Mouse (Mus musculus) macrophage (primary cell): Measurements from ENCODE around the gene Tlx2. TPM values are rescaled to one million over a fixed set of nuclear protein-coding genes. Genes with fewer than 3 reads are reported as not detected.
A peak's percentile ranks its signal among the peaks of the same experiment; 100 is the strongest.

Source experiments
- H3K27ac ChIP-seq: fragments of 350-480 bp; formaldehyde crosslinking; 2 replicates; pipeline ENCODE4 v1.9.0; 2021
- H3K36me3 ChIP-seq: fragments of 350-480 bp; formaldehyde crosslinking; 2 replicates; pipeline ENCODE4 v1.9.0; 2021; ENCODE audit errors: inconsistent target
- H3K4me3 ChIP-seq: fragments of 350-480 bp; formaldehyde crosslinking; 2 replicates; pipeline ENCODE4 v1.9.0; 2021; ENCODE audit errors: inconsistent target
- H3K79me2 ChIP-seq: fragments of 350-480 bp; formaldehyde crosslinking; 2 replicates; pipeline ENCODE4 v1.9.0; 2021; ENCODE audit errors: inconsistent target
- WGBS: methylation state at CpG from one replicate; pipeline ENCODE4 v1.1.7; 2026; ENCODE audit warnings: inconsistent platforms; ENCODE audit not compliant: missing documents; 5-methylcytosine and 5-hydroxymethylcytosine counted together
- polyA plus RNA-seq: library from polyadenylated mRNA; stranded (reverse); fragments of 250-400 nt; gene quantifications from 3 replicates; pipeline ENCODE4 v1.2.4, GENCODE M21; 2018; ENCODE audit warnings: inconsistent platforms

The Tlx2 gene
- polyA plus RNA-seq, 1 experiment from 2014 or later, result not detected

DNA sequence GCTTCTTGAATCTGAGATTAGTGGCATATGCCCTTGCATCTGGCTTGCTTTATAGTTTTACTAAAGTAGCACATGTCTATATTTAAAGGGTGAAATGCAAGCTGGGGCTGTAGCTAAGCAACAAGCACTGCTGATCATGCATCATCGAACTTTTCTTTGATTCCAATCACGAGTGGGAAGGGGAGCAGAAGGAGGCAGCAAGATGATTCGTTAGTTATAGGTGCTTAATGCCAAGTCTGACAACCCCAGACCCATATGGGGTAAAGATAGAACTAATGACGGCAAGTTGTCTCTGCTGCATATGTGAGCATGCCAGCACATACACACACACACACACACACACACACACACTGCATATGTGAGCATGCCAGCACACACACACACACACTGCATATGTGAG, 34.1 kb upstream of the Tlx2 start:
- H3K79me2 ChIP-seq, result peaks cover 14% of the 10 kb centered on the region
- WGBS, result 93% methylated on average over 3 of the region's 4 CpGs
- no peak overlapping the region for H3K27ac ChIP-seq
- peaks cover 18% of the 10 kb centered on the region; the same call in 1 of the 2 replicates for H3K36me3 ChIP-seq
- H3K4me3 ChIP-seq, result no peak overlapping the region

DNA sequence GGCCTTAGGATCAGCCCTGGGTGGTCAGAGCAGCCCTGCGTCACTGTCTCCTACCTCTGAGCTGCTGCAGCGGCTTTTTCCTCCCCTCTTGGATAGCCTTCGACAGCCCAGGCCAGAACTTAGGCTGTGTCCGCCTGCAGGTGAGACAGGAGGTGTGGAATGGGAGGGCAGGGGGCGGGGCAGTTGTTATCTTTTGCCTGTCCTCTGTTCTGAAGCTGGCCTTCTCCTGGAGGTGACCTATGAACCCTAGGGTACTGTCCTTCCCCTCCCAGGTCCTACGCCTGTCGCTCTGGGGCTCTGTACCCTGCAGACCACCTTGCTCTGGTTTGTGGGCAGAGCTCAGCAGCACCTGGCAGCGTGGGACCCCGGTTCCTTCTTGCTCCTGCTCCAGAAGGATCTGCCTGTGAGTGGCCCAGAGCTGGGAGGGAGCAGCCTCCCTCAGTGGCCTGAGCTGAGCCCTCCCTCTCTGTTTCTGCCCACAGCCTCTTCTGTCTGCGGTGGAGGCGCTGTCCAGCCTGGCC, 33.1 kb upstream of the Tlx2 start:
- no peak overlapping the region for H3K4me3 ChIP-seq
- peaks cover 18% of the 10 kb centered on the region; the same call in 1 of the 2 replicates for H3K36me3 ChIP-seq
- peaks cover 13% of the 10 kb centered on the region for H3K79me2 ChIP-seq
- H3K27ac ChIP-seq, result no peak overlapping the region
- WGBS, result 87% methylated on average over 11 of the region's 11 CpGs

DNA sequence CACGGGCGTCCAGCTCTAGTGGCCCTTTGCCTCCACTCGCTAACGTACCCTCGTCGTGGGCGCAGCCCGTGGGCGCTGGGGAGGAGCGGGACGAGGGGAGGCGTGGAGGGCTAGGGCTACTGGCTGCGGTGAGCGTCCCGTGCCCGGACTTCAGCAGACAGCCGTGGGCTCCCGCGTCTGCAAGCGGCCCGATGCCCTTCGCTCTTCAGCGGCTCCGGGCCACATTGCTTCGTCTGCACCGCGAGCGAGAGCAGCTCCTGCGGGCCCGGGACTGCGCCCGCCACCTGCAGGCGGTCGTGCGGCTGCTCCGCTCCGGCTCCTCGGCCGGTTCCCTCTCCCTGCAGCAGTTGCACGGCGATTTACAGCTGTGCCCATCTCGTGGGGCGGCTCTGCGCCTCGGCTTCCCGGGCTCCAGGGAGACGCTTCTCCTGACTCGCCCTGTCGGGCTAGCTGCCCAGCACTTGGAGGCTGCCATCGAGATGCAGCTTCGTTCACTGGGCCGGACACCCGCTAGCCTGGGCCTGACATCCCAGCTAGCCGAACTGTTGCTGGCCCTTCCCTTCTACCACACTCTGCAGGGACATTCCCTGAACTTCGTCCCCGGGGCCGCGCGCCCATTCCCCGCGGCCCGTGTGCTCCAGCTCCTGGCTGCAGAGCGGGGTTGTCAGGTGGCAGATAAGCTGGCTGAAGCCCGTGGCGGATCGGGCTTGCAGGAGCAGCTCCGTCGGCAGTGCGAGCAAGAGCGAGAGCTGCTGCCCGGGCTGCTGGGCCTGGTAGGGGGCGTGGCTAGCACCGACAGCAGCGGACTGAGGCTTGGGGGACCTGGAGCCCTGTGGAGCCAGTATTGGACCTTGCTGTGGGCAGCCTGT, 31.8 kb upstream of the Tlx2 start:
- 1% methylated on average over 57 of the region's 74 CpGs for WGBS
- Histone ChIP-seq H3K4me3 (peak overlapping the region; percentile 39), H3K27ac (peak overlapping the region; percentile 37; the same call in 1 of the 2 replicates), H3K36me3 (peaks cover 15% of the 10 kb centered on the region; the same call in 1 of the 2 replicates), H3K79me2 (peaks cover 13% of the 10 kb centered on the region)

DNA sequence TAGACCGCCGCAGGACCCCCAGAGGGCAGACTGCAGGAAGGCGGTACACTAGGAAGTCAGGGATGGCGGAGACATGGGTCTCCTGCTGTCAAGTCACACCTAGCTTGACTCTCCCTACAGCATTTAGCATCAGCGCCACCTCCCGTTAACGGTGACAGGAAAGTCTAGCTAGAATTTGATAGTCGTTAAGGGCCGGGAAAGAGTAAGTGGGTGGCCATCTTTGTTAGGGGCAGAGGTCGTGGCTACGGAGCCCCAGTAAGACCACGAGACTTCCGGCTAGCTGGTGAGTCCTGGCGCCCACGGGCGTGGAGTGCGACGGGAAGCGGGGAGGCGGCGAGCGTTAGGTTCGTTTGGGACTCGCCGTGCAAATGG, 31.2 kb upstream of the Tlx2 start, which contains the start of the genes Ccdc142 and Gm42688:
TSS of gene Ccdc142 (plus strand) at position 286 of the 372 bp plus-strand sequence.
TSS of gene Gm42688 (plus strand) at position 302 of the 372 bp plus-strand sequence.
- peak within 1 kb of the TSS; percentile 37 for H3K27ac ChIP-seq
- H3K36me3 ChIP-seq, result peaks cover 15% of the 10 kb centered on the region; the same call in 1 of the 2 replicates
- under 1% methylated on average over 25 of the region's 25 CpGs for WGBS
- H3K79me2 ChIP-seq, result peaks cover 13% of the 10 kb centered on the region
- peak within 1 kb of the TSS; percentile 39 for H3K4me3 ChIP-seq

DNA sequence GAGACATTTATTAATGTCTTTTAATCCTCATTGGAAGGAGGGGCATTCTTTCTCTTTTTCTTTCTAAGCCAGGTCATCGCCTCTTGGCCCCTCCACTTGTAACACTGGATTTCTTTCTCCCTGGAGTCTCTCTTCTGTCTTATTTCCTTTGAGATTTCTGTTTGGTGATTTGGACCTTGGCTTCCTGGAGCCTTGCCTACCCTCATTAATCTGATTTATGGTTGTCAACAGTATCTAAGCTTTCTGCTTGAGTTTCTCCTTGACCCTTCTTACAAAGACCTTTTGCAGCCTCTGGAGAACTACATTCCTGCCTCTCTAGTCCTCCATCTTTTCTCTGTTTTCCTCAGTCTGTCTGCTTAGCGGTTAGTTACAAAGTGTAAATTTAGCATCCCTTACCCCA, 28.3 kb upstream of the Tlx2 start:
- H3K79me2 ChIP-seq, result peaks cover 11% of the 10 kb centered on the region
- H3K4me3 ChIP-seq, result no peak overlapping the region
- H3K27ac ChIP-seq, result no peak overlapping the region
- no peaks in the 10 kb centered on the region for H3K36me3 ChIP-seq
- WGBS, result 92% methylated on average over 2 of the region's 2 CpGs

DNA sequence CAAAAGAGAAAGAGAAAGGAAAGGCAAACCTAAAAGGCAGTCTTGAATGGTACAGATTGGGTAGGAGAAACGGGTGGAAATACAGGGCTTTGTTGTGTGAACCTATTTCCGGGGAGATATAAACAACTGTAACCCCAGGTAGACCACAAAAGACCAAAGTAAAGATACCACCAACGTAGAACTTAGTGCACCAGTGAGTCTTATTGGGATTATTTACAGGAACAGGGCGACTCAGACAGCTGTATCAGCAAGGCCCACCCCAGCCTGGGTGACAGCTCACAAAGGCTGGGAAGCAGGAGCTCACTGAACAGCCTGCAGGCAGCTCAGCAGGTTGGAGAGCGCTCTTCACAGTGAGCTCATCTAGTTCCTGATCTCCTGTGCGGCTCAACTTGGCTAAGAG, 25.9 kb upstream of the Tlx2 start:
- no peaks in the 10 kb centered on the region for H3K36me3 ChIP-seq
- 81% methylated on average over 6 of the region's 6 CpGs for WGBS
- no peak overlapping the region for H3K4me3 ChIP-seq
- H3K27ac ChIP-seq, result no peak overlapping the region
- no peaks in the 10 kb centered on the region for H3K79me2 ChIP-seq

DNA sequence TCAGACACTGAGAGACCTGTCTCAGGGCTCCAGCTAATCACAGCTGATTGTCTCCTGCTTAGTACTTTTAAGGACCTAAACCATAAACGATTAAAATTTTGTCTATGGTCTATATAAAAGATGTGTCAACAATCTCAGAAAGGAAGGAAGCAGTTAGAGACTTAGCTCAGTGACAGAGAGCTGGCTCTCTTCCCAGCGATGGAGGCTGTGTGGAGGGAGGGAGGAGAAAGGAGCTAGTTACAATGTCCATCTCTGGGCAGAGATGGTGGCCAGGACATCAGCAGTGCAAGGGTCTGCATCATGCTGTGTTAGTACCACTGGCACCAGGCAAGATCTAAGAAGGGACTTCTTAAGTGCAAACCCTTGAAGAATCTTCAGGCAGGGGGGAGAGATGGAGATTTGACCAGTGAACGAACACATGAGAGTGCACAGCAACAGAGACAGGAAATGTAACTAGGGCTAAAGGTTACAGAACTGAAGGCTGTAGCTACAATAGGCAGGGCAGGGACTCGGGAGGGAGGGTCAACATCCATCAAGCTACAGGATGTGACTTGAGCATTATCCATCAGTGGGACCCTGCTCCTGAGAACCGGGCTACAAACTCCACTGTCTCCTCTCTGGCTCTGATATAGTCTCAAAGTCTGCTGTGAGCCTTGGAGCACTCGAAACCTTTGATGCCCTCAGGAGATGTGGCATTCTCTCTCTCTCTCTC, 22.5 kb upstream of the Tlx2 start:
- H3K4me3 ChIP-seq, result no peak overlapping the region
- no peak overlapping the region for H3K27ac ChIP-seq
- H3K79me2 ChIP-seq, result no peaks in the 10 kb centered on the region
- WGBS, result 17% methylated on average over 6 of the region's 6 CpGs
- H3K36me3 ChIP-seq, result no peaks in the 10 kb centered on the region

DNA sequence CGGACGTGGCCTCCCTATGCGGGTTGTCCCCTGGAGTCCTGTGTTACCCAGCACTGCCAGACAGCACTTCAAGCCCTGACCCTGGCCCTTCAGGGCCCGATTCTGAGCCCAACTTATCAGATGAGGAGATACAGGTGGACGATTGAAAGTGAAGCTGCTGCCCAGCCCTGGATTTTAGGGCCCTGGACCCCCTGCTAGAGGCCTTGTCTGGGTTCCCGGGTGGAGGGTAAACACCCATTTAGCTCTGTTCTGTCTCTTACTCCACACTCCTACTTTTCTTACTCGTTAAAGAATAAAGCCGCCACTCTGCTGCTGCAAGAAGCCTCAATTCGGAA, 17.8 kb upstream of the Tlx2 start:
- 65% methylated on average over 9 of the region's 9 CpGs for WGBS
- Histone ChIP-seq H3K27ac (no peak overlapping the region), H3K4me3 (no peak overlapping the region), H3K79me2 (no peaks in the 10 kb centered on the region), H3K36me3 (no peaks in the 10 kb centered on the region)

DNA sequence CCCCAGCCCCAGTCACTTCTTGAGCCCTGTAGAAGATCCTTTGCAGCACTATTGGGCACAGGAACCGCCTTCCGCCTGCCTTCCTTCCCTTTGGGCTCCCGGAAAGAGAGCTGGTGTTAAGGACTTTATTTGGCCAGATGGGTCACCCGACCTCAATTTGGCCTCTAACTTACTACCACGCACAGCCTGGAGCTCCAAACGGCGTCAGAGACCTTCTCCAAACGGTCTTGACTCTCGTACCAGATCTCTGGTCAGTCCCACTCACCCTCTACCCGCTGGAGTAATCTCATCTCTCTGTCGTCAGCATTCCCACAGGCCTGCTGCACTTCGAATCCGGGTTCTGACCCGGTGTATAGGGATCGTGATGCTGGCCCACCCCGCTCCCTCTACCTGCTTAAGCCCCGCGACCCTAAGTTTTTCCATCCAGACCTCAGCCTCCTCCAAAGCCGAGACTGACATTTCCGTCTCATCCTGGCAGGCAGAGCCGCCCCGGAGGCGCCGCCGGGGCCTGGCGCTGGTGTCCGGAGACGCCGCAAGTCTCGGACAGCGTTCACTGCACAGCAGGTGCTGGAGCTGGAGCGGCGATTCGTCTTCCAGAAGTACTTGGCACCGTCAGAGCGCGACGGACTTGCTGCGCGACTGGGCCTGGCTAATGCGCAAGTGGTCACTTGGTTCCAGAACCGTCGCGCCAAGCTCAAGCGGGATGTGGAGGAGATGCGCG, 17.3 kb upstream of the Tlx2 start:
- Histone ChIP-seq H3K36me3 (no peaks in the 10 kb centered on the region), H3K4me3 (no peak overlapping the region), H3K79me2 (no peaks in the 10 kb centered on the region), H3K27ac (no peak overlapping the region)
- 28% methylated on average over 47 of the region's 47 CpGs for WGBS

DNA sequence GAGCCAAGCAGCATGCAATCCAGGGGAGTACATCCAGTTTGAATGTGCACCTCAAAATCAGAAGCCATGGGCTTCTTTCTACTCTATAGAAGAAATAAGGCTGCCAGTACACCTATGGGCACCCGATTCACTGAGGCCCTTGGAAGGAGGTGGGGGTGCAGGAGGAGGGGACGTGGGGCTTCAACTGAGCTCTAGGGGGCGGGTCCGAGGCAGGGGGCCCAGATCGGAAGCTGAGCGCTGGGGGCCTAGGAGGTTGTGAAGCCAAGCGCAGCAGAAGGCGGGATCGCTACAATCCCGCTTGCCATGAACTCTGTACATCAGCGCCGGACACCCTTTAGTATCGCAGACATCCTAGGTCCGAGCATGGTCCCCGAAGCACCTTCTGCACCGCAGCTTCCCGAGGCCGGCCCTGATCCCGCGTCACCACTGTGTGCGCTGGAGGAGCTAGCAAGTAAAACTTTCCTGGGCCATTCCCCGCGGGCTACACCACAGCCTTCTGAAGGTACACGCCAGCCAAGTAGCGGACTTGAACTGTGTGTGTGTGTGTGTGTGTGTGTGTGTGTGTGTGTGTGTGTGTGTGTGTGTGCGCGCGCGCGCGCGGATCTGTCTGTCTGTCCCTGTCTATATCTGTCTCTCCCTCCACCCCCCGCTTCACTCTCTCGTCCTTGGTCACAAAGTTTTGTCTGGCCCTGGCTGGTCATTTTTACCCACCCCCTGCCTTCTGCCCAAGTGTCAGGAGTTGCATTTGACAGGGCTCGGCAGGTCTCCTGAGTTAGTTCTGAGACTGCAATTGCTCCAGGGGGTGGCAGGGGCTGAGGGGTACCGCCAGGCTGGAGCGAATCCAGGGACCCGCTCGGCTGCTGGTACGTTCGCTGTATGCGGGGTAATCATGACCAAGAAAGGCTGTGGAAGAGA, 16.3 kb upstream of the Tlx2 start, which contains the start of gene Lbx2:
TSS of gene Lbx2 (plus strand) at position 247 of the 915 bp plus-strand sequence.
- no peaks in the 10 kb centered on the region for H3K79me2 ChIP-seq
- 13% methylated on average over 35 of the region's 42 CpGs for WGBS
- H3K27ac ChIP-seq, result no peak within 1 kb of the TSS
- H3K4me3 ChIP-seq, result no peak within 1 kb of the TSS; the same call in 1 of the 2 replicates
- H3K36me3 ChIP-seq, result peaks cover 5% of the 10 kb centered on the region; the same call in 1 of the 2 replicates

DNA sequence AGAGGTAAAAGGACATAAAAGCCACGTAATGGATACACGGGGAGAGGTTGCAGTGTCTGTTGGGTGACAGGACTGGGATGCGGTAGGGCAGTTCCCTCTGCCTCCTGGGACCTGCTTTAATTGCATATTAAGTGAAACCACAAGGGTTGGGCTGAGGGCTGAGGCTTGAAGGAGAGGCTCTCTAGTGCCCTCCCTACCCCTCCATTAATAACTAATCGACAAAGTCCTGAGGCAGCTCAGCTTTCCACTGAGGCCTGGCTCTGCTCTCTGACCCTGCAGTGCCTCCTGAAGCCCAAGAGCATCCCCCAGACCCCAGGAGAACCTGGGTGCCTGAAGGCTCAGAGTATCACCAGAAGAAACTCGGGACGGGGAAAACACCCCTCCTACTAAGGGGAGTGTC, 14.4 kb upstream of the Tlx2 start:
- H3K4me3 ChIP-seq, result no peak overlapping the region
- H3K36me3 ChIP-seq, result peaks cover 18% of the 10 kb centered on the region; the same call in 1 of the 2 replicates
- no peaks in the 10 kb centered on the region for H3K79me2 ChIP-seq
- H3K27ac ChIP-seq, result no peak overlapping the region
- WGBS, result 50% methylated on average over 6 of the region's 6 CpGs

DNA sequence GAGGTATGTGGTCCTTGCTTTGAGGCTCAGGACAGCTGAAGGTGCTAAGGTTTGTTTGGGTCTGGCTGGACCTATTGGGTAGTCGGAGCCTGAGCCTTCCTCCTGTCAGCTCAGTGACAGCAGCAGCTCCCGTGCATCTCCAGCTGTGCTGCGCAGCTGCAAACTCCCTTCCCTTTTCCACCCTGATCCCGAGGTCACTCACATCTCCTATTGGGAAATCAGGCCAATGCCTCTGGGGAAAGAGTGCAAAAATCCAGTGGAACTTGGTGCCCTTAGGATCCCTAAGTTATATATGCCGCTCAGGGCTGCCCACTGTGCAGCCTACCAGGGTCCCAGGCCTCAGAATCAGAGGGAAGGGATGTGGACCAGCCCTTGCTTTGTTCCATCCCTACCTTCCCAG, 13.4 kb upstream of the Tlx2 start:
- Histone ChIP-seq H3K36me3 (peaks cover 18% of the 10 kb centered on the region; the same call in 1 of the 2 replicates), H3K79me2 (peaks cover 8% of the 10 kb centered on the region; the same call in 1 of the 2 replicates), H3K27ac (no peak overlapping the region), H3K4me3 (no peak overlapping the region)
- 85% methylated on average over 5 of the region's 5 CpGs for WGBS

DNA sequence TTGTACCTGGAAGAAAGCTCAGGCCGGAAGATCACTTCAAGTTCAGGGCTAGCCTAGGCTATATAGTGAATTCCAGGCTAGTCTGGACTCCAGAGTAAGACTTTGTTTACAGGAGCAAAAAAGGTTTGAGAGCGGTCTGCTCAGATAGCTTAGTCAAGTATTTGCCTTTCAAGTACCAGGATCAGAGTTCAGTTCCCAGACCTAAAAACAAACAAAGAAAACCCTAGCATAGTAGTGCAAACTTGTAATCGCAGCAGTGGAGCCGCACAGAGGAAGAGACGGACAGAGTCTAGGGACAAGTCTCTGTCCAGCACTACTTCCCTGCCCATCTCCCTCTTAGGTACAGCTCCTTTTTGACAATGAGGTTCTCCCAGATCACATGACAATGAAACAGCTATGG, 10.1 kb upstream of the Tlx2 start:
- H3K27ac ChIP-seq, result no peak overlapping the region
- 98% methylated on average over 5 of the region's 5 CpGs for WGBS
- no peak overlapping the region for H3K4me3 ChIP-seq
- peaks cover 18% of the 10 kb centered on the region; the same call in 1 of the 2 replicates for H3K36me3 ChIP-seq
- peaks cover 8% of the 10 kb centered on the region; the same call in 1 of the 2 replicates for H3K79me2 ChIP-seq
